Mouse (Mus musculus): ENCODE measurements at regions not wholly inside any gene's neighbourhood (a gene's known extent, or its start where the extent isn't known, plus 50 kb on each side); places are given as distances from the start of the nearest gene placed in this dataset.

GRCm38 (mm10) chr11:27619926-27620325, 719.7 kb downstream of the Gm6685 start:
- DNase-seq: peak; percentile 40
